Mouse (Mus musculus): ENCODE measurements around the gene Hpcal4.

GRCm38 (mm10) chr4:123202094-123202420, 19.0 kb downstream of the Hpcal4 start:
- TF ChIP-seq CTCF (IDR thresholded peaks at IDR 0.05; ENCODE audit: low read depth) (no peak), EP300 (IDR thresholded peaks at IDR 0.05; ENCODE audit: low read depth) (no peak)
